Mouse (Mus musculus) ES-E14 (cell line): ENCODE results near the gene C8a. TPM values are rescaled to one million over a fixed set of nuclear protein-coding genes. Genes with fewer than 3 reads are reported as not detected.

Source experiments
- DNase-seq: peaks from one replicate; pipeline ENCODE4 v3.0.0-alpha.2; 2013; ENCODE audit warnings: low read depth, low spot score
- H3K27ac ChIP-seq: 2 replicates; pipeline ENCODE4 v1.5.1; 2012; ENCODE audit warnings: low read depth, mild to moderate bottlenecking, low read length, moderate library complexity, mixed read lengths; ENCODE audit not compliant: poor library complexity, insufficient read depth, severe bottlenecking
- H3K36me3 ChIP-seq: 2 replicates; pipeline ENCODE4 v1.6.1; 2012; ENCODE audit warnings: mild to moderate bottlenecking, low read length, moderate library complexity, mixed read lengths; ENCODE audit not compliant: control insufficient read depth, poor library complexity, insufficient read depth, severe bottlenecking
- H3K4me1 ChIP-seq, 2 experiments: fragments of 150-350 bp in 1 of 2; sonication (generic) in 1 of 2; 2 replicates each; pipeline ENCODE4 v1.6.1; 2012; ENCODE audit warnings: low read length in 2 of 2, mild to moderate bottlenecking in 1 of 2, mixed read lengths in 1 of 2; ENCODE audit not compliant: control insufficient read depth in 2 of 2, insufficient read depth in 2 of 2, poor library complexity in 1 of 2
- H3K4me3 ChIP-seq, 2 experiments: fragments of 150-350 bp in 1 of 2; sonication (generic) in 1 of 2; 2 replicates each; pipeline ENCODE4 v1.5.1; 2012; ENCODE audit warnings: low read length in 2 of 2, low read depth in 1 of 2, mild to moderate bottlenecking in 1 of 2, mixed read lengths in 1 of 2; ENCODE audit not compliant: insufficient read depth in 1 of 2, poor library complexity in 1 of 2, severe bottlenecking in 1 of 2
- H3K9ac ChIP-seq: 2 replicates; pipeline ENCODE4 v1.6.1; 2012; ENCODE audit warnings: low read depth, mild to moderate bottlenecking, low read length, mixed read lengths; ENCODE audit not compliant: poor library complexity, insufficient read depth, severe bottlenecking
- H3K9me3 ChIP-seq: fragments of 150-350 bp; sonication (generic); 2 replicates; pipeline ENCODE4 v1.6.1; 2012; ENCODE audit warnings: low read depth, mild to moderate bottlenecking, low read length; ENCODE audit not compliant: control insufficient read depth, insufficient read depth
- CHD2 ChIP-seq: IDR thresholded peaks from 2 replicates; pipeline ENCODE4 v1.6.1; 2014; ENCODE audit warnings: mild to moderate bottlenecking, low read depth, low read length, inconsistent platforms
- HCFC1 ChIP-seq: IDR thresholded peaks from 2 replicates; pipeline ENCODE4 v1.6.1; 2012; ENCODE audit warnings: low read length, inconsistent platforms, borderline replicate concordance; ENCODE audit not compliant: insufficient read depth
- MAFK ChIP-seq: IDR thresholded peaks from 2 replicates; pipeline ENCODE4 v1.6.1; 2014; ENCODE audit warnings: mild to moderate bottlenecking, low read depth, low read length, inconsistent platforms; ENCODE audit not compliant: insufficient read depth
- ZC3H11A ChIP-seq: IDR thresholded peaks from 2 replicates; pipeline ENCODE4 v1.6.1; 2012; ENCODE audit warnings: low read depth, mild to moderate bottlenecking, inconsistent platforms, low read length, borderline replicate concordance
- ZNF384 ChIP-seq: IDR thresholded peaks from 2 replicates; pipeline ENCODE4 v1.6.1; 2012; ENCODE audit warnings: low read depth, low read length, inconsistent platforms
- in situ Hi-C, 2 experiments: fragments of 600-800 bp; cut with MboI; formaldehyde crosslinking; loops; one replicate each; pipeline ENCODE4 v1.15.1; 2025; ENCODE audit warnings: low sequenced_read_pairs in 2 of 2, inconsistent platforms in 1 of 2; ENCODE audit not compliant: unreplicated experiment in 2 of 2
- total RNA-seq: library from RNA; depleted of rRNA; stranded (reverse); fragments of 300-350 nt; gene quantifications from 2 replicates; pipeline ENCODE4 v1.2.3, GENCODE M21; 2012

C8a gene
- total RNA-seq, 1 experiment = 0.22 TPM

DNA sequence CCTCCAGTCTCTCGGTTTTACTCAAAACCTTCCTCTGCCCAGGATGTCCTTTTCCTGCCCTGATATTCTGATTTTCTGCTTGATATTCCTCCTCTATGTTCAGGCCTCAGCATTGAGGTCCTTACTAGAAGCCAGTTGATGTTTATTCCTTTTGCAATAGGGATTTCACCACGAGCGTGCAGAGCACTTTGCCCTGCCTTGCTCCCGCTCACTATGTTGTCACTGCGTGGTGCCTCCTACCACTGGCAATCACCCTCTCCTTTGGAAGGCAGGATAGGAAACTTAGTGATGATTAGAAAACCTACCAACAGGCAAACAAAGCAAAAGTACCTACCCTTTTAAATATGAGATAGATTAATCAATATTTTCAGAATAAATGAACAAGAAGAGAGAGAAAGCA is 96.7 kb downstream of the C8a start:
- Histone ChIP-seq H3K9ac (no peak overlapping the region), H3K27ac (no peak overlapping the region), H3K4me3 (no peak overlapping the region), H3K36me3 (no peaks in the 10 kb centered on the region), H3K9me3 (no peaks in the 10 kb centered on the region), H3K4me1 (no peaks in the 10 kb centered on the region)
- DNase-seq = no peak
- TF ChIP-seq HCFC1 (no peak), CHD2 (no peak), ZC3H11A (no peak), MAFK (no peak), ZNF384 (no peak)
- in situ Hi-C loops = no loop called here

DNA sequence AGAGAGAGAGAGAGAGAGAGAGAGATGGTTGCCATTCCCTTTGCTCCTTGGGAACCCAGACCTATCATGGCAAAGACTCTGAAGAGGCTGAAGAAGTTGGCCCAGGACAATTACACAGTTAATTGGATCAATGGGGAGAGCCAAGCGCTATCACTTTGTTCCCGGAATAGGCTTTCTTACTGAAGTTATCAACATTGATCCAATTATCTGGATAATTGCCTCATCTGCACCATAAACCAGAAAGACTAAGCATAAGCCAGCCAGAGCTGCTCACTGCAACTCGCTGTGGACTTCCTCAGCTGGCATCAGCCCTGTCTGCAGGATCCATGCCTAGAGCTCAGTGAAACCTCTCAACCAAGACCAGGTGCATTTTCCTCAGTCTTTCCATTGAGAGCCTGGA is 100.6 kb downstream of the C8a start:
- no peaks in the 10 kb centered on the region for H3K9me3 ChIP-seq
- no peak overlapping the region for H3K9ac ChIP-seq
- no peak overlapping the region for H3K4me3 ChIP-seq
- no peaks in the 10 kb centered on the region for H3K36me3 ChIP-seq
- no peak overlapping the region for H3K27ac ChIP-seq
- in situ Hi-C loops = no loop called here
- no peaks in the 10 kb centered on the region for H3K4me1 ChIP-seq
- TF ChIP-seq HCFC1 (no peak), ZC3H11A (no peak), MAFK (no peak), ZNF384 (no peak), CHD2 (no peak)
- no peak for DNase-seq

DNA sequence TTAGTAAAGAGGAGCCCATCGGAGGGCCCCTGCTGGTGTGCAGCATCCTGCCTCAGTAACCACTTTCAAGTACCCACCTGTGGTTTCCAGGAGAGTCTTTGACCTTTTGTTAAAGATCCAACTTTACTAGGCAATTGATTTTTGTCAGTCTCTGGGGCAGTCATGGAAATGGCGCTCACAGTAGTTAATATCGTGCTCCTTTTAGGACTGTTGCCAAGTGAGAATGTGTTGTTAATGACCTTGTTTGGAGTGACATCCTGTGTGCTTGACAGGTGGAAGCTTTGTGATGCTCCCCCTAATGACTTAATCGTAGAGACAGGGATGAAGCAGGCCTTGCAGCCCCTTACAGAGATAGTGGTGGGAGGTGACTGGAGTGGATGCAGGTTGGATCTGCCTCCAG is 105.9 kb downstream of the C8a start:
- no peaks in the 10 kb centered on the region for H3K4me1 ChIP-seq
- no peaks in the 10 kb centered on the region for H3K36me3 ChIP-seq
- TF ChIP-seq MAFK (no peak), CHD2 (no peak), HCFC1 (no peak), ZNF384 (no peak), ZC3H11A (no peak)
- H3K9ac ChIP-seq = no peak overlapping the region
- in situ Hi-C loops = no loop called here
- no peaks in the 10 kb centered on the region for H3K9me3 ChIP-seq
- H3K27ac ChIP-seq = no peak overlapping the region
- H3K4me3 ChIP-seq = no peak overlapping the region
- no peak for DNase-seq

DNA sequence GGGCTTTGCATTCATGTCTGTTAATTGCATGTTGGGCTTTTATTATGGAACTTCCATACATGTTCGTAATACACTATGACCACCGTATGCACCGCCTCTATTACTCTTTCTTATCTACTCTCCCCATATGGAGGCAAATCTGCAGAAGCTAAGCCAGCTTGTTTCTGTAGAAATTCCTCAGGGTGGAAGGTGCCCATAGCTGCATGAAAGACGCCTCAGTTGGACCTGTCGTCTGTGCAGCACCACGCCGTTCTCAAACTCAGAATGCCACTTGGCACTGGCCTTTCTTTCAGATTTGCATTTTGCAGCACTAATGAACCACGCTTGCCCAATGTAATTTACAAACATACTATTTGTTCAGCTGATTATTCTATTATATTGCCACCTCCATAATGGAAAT is 106.6 kb downstream of the C8a start:
- H3K36me3 ChIP-seq = no peaks in the 10 kb centered on the region
- no peaks in the 10 kb centered on the region for H3K9me3 ChIP-seq
- H3K4me3 ChIP-seq = no peak overlapping the region
- in situ Hi-C loops = no loop called here
- no peak overlapping the region for H3K9ac ChIP-seq
- TF ChIP-seq ZC3H11A (no peak), CHD2 (no peak), MAFK (no peak), ZNF384 (no peak), HCFC1 (no peak)
- no peak overlapping the region for H3K27ac ChIP-seq
- no peak for DNase-seq
- H3K4me1 ChIP-seq = no peaks in the 10 kb centered on the region

DNA sequence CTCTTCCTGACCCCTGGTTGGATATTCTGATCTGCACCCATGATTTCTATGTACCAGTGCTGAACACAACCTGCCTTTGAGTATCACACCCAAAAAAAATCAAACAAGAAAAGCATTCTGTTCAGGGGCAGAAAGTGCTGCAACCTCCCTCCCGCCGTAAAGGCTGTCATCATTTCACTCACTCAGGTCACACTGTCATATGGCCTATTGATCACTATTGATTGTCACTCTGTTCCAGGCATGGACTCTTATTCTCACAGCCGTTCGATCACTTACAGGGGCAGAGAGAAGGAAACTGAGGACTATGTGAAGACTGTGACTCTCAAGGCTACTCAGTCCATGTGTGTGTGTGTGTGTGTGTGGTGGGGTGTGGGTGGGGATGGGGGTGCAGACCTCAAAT is 108.0 kb downstream of the C8a start:
- H3K9me3 ChIP-seq = no peaks in the 10 kb centered on the region
- TF ChIP-seq ZC3H11A = no peak
- no peak for TF ChIP-seq HCFC1
- TF ChIP-seq CHD2 = no peak
- no peak for TF ChIP-seq MAFK
- no peak for TF ChIP-seq ZNF384
- DNase-seq = no peak
- in situ Hi-C loops = no loop called here
- no peak overlapping the region for H3K9ac ChIP-seq
- no peak overlapping the region for H3K4me3 ChIP-seq
- no peaks in the 10 kb centered on the region for H3K36me3 ChIP-seq
- no peaks in the 10 kb centered on the region for H3K4me1 ChIP-seq
- no peak overlapping the region for H3K27ac ChIP-seq
